Mouse (Mus musculus) ES-E14 (cell line): ENCODE data around the gene Btbd3. TPM values are rescaled to one million over a fixed set of nuclear protein-coding genes. Genes with fewer than 3 reads are reported as not detected.

ENCODE experiments used
- DNase-seq: peaks from one replicate; pipeline ENCODE4 v3.0.0-alpha.2; 2013; ENCODE audit warnings: low read depth, low spot score
- H3K27ac ChIP-seq: 2 replicates; pipeline ENCODE4 v1.5.1; 2012; ENCODE audit warnings: low read depth, mild to moderate bottlenecking, low read length, moderate library complexity, mixed read lengths; ENCODE audit not compliant: poor library complexity, insufficient read depth, severe bottlenecking
- H3K36me3 ChIP-seq: 2 replicates; pipeline ENCODE4 v1.6.1; 2012; ENCODE audit warnings: mild to moderate bottlenecking, low read length, moderate library complexity, mixed read lengths; ENCODE audit not compliant: control insufficient read depth, poor library complexity, insufficient read depth, severe bottlenecking
- H3K4me1 ChIP-seq, 2 experiments: fragments of 150-350 bp in 1 of 2; sonication (generic) in 1 of 2; 2 replicates each; pipeline ENCODE4 v1.6.1; 2012; ENCODE audit warnings: low read length in 2 of 2, mild to moderate bottlenecking in 1 of 2, mixed read lengths in 1 of 2; ENCODE audit not compliant: control insufficient read depth in 2 of 2, insufficient read depth in 2 of 2, poor library complexity in 1 of 2
- H3K4me3 ChIP-seq, 2 experiments: fragments of 150-350 bp in 1 of 2; sonication (generic) in 1 of 2; 2 replicates each; pipeline ENCODE4 v1.5.1; 2012; ENCODE audit warnings: low read length in 2 of 2, low read depth in 1 of 2, mild to moderate bottlenecking in 1 of 2, mixed read lengths in 1 of 2; ENCODE audit not compliant: insufficient read depth in 1 of 2, poor library complexity in 1 of 2, severe bottlenecking in 1 of 2
- H3K9ac ChIP-seq: 2 replicates; pipeline ENCODE4 v1.6.1; 2012; ENCODE audit warnings: low read depth, mild to moderate bottlenecking, low read length, mixed read lengths; ENCODE audit not compliant: poor library complexity, insufficient read depth, severe bottlenecking
- H3K9me3 ChIP-seq: fragments of 150-350 bp; sonication (generic); 2 replicates; pipeline ENCODE4 v1.6.1; 2012; ENCODE audit warnings: low read depth, mild to moderate bottlenecking, low read length; ENCODE audit not compliant: control insufficient read depth, insufficient read depth
- CHD2 ChIP-seq: IDR thresholded peaks from 2 replicates; pipeline ENCODE4 v1.6.1; 2014; ENCODE audit warnings: mild to moderate bottlenecking, low read depth, low read length, inconsistent platforms
- HCFC1 ChIP-seq: IDR thresholded peaks from 2 replicates; pipeline ENCODE4 v1.6.1; 2012; ENCODE audit warnings: low read length, inconsistent platforms, borderline replicate concordance; ENCODE audit not compliant: insufficient read depth
- MAFK ChIP-seq: IDR thresholded peaks from 2 replicates; pipeline ENCODE4 v1.6.1; 2014; ENCODE audit warnings: mild to moderate bottlenecking, low read depth, low read length, inconsistent platforms; ENCODE audit not compliant: insufficient read depth
- ZC3H11A ChIP-seq: IDR thresholded peaks from 2 replicates; pipeline ENCODE4 v1.6.1; 2012; ENCODE audit warnings: low read depth, mild to moderate bottlenecking, inconsistent platforms, low read length, borderline replicate concordance
- ZNF384 ChIP-seq: IDR thresholded peaks from 2 replicates; pipeline ENCODE4 v1.6.1; 2012; ENCODE audit warnings: low read depth, low read length, inconsistent platforms
- in situ Hi-C, 2 experiments: fragments of 600-800 bp; cut with MboI; formaldehyde crosslinking; loops; one replicate each; pipeline ENCODE4 v1.15.1; 2025; ENCODE audit warnings: low sequenced_read_pairs in 2 of 2, inconsistent platforms in 1 of 2; ENCODE audit not compliant: unreplicated experiment in 2 of 2
- total RNA-seq: library from RNA; depleted of rRNA; stranded (reverse); fragments of 300-350 nt; gene quantifications from 2 replicates; pipeline ENCODE4 v1.2.3, GENCODE M21; 2012

The Btbd3 gene
- total RNA-seq, 1 experiment, result 10.2 TPM

DNA sequence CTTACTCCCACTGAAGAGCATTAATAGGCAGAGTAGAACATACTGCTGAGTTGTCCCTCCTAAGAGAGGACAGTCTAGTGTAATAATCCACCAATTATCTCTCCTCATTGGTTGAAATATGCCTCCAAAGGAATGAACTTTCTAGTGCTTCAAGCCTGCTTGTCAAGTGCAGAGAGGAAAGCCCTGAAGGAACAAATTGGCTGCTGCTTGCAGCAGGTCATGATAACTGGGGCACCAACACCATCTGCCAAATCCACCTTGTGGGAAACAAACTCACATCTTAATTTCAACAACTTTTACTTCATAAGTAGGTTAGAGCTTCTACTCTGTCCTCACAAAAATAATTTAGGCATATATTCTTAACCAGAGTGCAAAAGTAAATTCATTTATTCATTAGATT is 122.5 kb downstream of the Btbd3 start:
- in situ Hi-C loops, result no loop called here
- Histone ChIP-seq H3K27ac (no peak overlapping the region), H3K9me3 (no peaks in the 10 kb centered on the region), H3K4me1 (no peaks in the 10 kb centered on the region), H3K36me3 (no peaks in the 10 kb centered on the region), H3K4me3 (no peak overlapping the region), H3K9ac (no peak overlapping the region)
- no peak for DNase-seq
- TF ChIP-seq MAFK, result no peak
- no peak for TF ChIP-seq HCFC1
- no peak for TF ChIP-seq ZC3H11A
- no peak for TF ChIP-seq CHD2
- no peak for TF ChIP-seq ZNF384

DNA sequence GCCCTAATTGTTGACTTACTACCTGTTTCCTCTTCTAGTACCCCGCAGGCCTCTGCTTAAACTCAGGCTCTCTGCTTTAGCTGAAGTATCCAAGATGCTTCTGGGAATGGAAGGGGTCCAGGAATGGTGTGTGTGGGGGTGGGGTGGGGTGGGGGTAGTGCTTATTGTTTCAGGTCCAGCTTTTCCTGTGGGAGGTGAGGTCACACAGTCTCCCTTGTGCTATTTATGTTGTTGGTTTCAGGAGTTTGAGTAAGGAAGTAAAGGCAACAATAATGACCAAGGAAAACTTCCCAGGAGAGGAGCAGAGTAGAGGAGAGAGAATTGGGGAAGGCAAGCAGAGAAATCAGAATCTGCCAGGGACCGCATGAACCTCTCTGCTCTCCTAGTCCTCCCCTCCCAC is 128.4 kb downstream of the Btbd3 start:
- H3K27ac ChIP-seq, result no peak overlapping the region
- no peaks in the 10 kb centered on the region for H3K4me1 ChIP-seq
- H3K9ac ChIP-seq, result no peak overlapping the region
- no peaks in the 10 kb centered on the region for H3K9me3 ChIP-seq
- H3K36me3 ChIP-seq, result no peaks in the 10 kb centered on the region
- no peak for DNase-seq
- no peak overlapping the region for H3K4me3 ChIP-seq
- no peak for TF ChIP-seq ZNF384
- no peak for TF ChIP-seq ZC3H11A
- no peak for TF ChIP-seq CHD2
- TF ChIP-seq MAFK, result no peak
- no peak for TF ChIP-seq HCFC1
- in situ Hi-C loops, result no loop called here

DNA sequence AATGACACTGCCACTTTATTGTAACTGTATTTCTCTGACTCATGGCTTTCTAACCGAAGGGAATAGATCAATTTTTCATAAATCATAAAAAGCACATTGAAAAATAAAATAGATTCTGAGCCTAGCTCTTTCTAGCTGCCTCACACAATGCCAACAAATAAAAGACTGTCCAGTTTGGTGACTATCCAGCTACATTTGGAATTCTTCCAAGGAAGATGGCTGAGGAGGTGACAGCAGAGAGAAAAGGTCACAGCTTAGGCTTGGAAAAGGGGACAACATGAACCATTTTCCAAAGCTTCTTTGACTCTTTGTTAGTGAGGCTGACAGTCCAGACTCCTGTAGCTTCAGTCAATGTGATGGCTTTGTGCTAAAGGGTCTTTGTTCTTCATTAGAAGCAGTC is 132.2 kb downstream of the Btbd3 start:
- in situ Hi-C loops, result no loop called here
- no peaks in the 10 kb centered on the region for H3K36me3 ChIP-seq
- TF ChIP-seq MAFK (no peak), ZC3H11A (no peak), ZNF384 (no peak), HCFC1 (no peak), CHD2 (no peak)
- H3K4me1 ChIP-seq, result no peaks in the 10 kb centered on the region
- no peak overlapping the region for H3K9ac ChIP-seq
- H3K4me3 ChIP-seq, result no peak overlapping the region
- no peak overlapping the region for H3K27ac ChIP-seq
- DNase-seq, result no peak
- no peaks in the 10 kb centered on the region for H3K9me3 ChIP-seq

DNA sequence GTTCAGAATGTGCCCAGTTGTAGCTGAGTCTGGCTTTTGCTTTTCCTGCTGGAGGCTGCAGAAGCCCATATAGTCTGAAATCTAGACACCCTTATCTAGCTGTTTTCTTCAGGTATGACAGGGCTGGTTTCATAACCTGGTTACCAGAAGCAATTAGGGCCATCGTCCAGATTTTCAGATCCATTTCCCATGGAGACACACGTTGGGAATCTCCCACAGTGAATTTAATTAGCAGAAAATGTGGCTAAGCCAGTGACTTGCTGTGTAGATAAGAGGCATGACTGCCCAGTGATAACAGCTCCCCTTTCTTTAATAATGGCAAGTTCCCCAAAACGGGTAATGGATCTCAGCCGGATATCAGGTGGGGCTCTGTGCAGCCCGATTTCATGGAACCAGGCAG is 146.7 kb downstream of the Btbd3 start:
- H3K27ac ChIP-seq, result no peak overlapping the region
- no peaks in the 10 kb centered on the region for H3K9me3 ChIP-seq
- TF ChIP-seq ZNF384 (no peak), MAFK (no peak), CHD2 (no peak), HCFC1 (no peak), ZC3H11A (no peak)
- no peaks in the 10 kb centered on the region for H3K4me1 ChIP-seq
- no peak for DNase-seq
- in situ Hi-C loops, result no loop called here
- H3K4me3 ChIP-seq, result no peak overlapping the region
- no peak overlapping the region for H3K9ac ChIP-seq
- H3K36me3 ChIP-seq, result no peaks in the 10 kb centered on the region

DNA sequence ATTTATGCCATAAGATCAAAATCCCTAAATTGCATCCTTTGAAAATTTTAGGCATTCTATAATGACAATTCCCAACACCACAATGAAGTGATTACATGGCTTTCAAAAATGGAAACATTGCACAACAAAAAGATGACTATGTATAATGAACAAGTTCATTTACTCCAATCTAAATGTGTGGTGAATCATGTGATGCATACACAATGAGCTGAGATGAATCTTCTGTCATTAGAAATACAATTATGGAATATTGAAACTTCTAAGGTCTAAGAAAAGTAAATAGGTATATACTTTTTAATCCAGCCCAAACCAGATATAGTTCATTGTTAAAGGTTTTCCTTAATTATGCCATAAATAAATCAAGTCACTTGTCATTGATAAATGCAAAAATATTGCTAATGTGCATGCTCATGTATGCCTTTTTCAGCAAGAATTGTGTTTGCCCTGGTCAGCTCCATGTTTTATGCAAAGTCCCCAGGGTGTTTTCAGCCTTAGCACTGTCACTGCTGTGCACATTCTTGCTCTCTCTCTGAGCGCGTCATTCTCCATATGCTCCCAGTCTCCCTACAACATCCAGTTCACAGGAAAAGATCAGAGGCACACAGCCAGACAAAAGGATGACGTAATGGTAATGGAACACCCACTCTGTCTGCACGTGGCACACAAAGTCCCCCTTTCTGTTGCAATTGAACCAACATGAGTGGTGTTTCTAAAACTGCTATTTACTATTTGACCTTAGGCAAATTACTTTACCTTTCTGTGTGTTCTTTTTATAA is 149.6 kb downstream of the Btbd3 start:
- no peaks in the 10 kb centered on the region for H3K9me3 ChIP-seq
- DNase-seq, result no peak
- no peak for TF ChIP-seq CHD2
- no peak for TF ChIP-seq MAFK
- no peak for TF ChIP-seq HCFC1
- TF ChIP-seq ZC3H11A, result no peak
- TF ChIP-seq ZNF384, result no peak
- H3K4me3 ChIP-seq, result no peak overlapping the region
- H3K36me3 ChIP-seq, result no peaks in the 10 kb centered on the region
- in situ Hi-C loops, result no loop called here
- no peak overlapping the region for H3K27ac ChIP-seq
- H3K4me1 ChIP-seq, result no peaks in the 10 kb centered on the region
- no peak overlapping the region for H3K9ac ChIP-seq
